Mouse (Mus musculus): ENCODE data around the gene Gdf1. TPM values are rescaled to one million over a fixed set of nuclear protein-coding genes. Genes with fewer than 3 reads are reported as not detected.
A peak's percentile ranks its signal among the peaks of the same experiment; 100 is the strongest.

Gdf1 gene
- total RNA-seq, 2 experiments from 2014 or later, result 0.52 to 3.9 TPM

DNA sequence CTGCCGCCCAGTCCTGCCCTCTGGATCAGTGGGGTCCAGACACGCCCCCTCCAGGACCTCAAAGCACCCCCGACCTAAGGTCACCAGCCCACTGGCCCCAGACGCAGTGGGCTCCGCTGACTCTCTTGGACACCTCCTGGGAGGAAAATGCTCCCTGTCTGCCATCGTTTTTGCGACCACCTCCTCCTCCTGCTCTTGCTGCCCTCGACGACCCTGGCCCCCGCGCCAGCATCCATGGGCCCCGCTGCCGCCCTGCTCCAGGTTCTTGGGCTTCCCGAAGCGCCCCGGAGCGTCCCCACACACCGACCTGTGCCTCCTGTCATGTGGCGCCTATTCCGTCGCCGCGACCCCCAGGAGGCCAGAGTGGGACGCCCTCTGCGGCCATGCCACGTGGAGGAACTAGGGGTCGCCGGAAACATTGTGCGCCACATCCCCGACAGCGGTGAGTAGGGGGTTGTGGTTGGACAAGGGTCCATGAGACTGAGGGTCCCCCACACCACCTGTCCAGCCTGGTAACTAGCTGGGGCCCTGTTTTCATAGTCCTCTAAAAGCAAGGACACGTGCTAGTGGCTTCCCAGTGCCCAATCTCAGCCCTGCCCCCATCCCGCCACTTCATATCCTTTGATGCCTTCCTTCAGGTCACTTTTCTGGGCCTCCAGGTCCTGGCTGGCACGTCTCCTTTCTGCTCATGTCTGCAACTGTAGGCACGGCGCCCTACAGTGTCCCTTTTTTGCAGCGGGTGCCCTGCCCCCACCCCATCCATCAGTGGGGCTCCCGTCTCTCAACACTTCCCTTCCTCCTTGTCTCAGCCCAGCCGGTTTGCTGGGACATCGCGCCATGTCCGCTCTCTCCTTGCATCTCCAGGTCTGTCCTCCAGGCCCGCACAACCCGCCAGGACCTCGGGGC is 471 bp downstream of the Gdf1 start:
- intact Hi-C loops (cut with DNase I), result no loop called here
- no peak for DNase-seq

DNA sequence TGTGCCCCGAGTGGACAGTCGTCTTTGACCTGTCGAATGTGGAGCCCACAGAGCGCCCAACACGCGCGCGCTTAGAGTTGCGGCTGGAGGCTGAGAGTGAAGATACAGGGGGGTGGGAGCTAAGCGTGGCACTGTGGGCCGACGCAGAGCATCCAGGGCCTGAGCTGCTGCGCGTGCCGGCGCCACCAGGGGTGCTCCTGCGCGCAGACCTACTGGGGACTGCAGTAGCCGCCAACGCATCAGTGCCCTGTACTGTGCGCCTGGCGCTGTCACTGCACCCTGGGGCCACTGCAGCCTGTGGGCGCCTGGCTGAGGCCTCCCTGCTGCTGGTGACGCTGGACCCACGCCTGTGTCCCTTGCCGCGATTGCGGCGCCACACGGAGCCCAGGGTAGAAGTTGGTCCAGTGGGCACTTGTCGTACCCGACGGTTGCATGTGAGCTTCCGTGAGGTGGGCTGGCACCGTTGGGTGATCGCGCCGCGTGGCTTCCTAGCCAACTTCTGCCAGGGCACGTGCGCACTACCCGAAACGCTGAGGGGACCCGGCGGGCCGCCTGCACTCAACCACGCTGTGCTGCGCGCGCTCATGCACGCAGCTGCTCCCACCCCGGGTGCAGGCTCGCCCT is 1.2 kb downstream of the Gdf1 start:
- DNase-seq, result no peak
- intact Hi-C loops (cut with DNase I), result no loop called here

DNA sequence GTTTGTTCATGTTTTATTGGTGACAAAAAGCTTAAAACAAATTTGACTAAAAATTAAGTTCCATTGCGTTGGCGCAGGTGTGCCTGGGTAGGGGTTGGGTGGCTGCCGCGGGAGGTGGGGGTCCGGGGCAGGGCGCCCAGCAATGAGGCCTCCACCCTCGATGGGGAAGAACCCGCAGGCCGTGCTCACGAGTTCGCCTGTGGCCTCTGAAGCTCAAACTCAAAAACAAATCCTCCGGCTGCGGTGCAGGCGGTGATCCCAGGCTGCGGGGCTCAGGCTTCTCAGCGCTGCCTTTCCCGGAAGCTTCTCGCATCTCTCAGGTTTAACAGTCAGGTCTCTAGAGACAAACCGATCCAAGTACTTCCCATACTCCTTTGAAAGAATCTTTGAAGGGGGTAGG is 1.9 kb downstream of the Gdf1 start:
- intact Hi-C loops (cut with DNase I), result no loop called here
- no peak for DNase-seq

DNA sequence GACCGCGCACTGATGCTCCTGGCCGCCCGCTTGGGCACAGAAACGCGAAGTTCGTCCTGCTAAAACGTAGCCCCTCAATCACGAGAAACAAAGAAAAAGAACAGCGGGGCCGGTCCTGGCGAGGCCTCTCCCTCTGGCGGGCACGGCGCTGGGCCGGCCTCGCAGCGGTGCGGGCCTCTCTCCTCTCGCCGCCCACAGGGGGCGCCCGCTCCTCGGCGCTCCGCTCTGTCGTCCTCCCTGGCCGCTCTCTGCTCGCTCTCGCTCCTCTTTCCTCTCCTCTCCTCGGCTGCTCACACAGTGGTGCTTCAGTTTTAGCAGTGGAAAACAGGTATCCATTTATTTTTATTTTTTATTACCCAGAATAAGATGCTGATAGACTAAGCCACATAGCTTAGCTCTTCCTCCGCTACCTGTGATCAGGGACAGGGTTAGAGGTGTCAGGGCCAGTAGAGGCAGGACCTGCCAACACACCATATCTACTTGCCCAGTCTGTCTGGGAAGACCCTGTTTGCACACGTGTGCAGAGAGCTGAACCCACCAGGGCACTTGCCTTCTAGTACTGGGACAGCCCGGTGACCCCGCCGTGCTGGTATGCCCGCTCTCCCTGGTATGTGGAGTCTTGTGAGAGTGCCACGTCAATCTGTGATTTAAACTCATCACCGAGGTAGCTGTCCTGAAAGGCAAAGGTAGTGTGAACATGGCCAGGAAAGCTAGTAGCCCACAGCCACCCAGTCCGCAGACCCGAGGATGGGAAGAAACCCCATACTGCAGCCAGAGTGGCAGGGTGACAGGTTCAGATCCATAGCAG is 2.7 kb downstream of the Gdf1 start:
- intact Hi-C loops (cut with DNase I), result no loop called here
- peak in 1 of 2 experiments; percentile 56 for DNase-seq

DNA sequence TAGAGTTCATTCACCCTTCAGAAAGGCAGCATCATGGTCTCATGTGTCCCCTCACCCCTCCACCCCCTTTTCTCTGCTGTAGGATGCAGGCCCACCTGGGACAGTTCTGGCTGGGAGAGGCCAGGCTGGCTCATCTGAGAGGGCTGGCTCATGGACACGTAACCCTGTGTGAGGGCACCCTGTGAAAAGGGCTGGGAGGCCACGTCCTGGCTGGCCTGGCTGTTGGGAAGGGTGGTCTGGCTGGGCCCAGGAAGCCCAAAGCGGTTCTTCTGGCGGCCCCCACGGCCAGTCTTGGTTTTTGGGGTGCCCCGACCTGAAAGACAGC is 3.2 kb downstream of the Gdf1 start:
- intact Hi-C loops (cut with DNase I), result no loop called here

DNA sequence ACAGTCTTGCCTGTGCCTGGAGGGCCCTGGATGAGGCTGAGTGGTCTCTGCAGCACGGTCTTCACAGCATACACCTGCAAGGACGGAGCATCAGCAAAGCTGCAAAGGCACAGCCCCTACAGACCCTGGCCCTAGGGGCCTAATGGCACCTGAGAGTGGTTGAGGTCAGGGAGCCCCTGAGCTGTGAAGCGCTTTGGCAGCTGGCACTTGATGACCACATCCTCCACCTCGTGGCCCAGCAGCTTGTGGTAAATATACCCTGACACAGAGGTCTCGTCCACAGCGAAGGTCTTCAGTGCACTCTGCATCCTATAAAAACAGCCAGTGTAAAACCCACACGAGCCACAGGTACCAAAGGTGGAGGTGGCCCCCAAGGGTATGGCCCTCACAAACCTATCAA is 9.3 kb downstream of the Gdf1 start:
- no peak for DNase-seq
- intact Hi-C loops (cut with DNase I), result no loop called here

More for the DNA sequence above, 3.2 kb downstream of the Gdf1 start:
- DNase-seq, result no peak

DNA sequence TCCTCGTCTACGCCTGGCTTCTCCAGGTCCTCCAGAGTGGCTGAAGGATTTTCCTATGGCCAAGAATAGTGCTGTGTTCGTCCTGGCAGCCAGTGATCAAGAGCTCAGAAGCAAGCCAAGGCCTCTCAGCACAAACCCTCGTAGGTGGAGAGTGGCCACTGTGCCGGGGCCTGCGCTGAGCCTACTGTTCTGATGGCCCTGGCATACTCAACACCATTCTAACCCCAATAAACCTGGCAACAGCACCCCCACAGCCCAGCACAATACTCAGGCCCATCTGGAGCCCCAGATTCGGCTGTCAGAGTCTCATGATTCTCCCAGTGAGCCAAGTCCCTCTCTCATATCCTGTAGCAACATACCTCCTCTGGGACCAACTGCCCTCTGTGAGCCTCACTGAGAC is 11.0 kb downstream of the Gdf1 start:
- intact Hi-C loops (cut with DNase I), result no loop called here
- DNase-seq, result no peak

DNA sequence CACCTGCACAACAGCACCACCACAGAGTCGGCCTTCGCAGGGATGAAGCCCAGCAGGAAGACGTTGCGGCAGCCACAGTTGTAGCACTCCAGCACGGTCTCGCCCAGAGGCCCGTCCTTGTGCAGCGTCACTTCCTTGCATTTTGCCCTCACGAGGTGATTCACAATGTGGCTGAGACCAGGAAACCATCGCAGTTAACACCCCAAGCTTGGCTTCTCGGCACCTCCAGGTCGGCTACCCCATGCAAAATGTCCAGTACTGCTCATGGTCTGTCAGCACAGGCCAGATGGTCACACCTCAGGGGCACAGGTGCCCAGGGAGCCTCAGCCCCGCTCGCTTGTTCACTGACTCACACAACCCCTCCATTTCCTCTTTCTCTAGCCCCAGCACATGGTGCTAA is 12.4 kb downstream of the Gdf1 start:
- intact Hi-C loops (cut with DNase I), result no loop called here
- DNase-seq, result no peak

DNA sequence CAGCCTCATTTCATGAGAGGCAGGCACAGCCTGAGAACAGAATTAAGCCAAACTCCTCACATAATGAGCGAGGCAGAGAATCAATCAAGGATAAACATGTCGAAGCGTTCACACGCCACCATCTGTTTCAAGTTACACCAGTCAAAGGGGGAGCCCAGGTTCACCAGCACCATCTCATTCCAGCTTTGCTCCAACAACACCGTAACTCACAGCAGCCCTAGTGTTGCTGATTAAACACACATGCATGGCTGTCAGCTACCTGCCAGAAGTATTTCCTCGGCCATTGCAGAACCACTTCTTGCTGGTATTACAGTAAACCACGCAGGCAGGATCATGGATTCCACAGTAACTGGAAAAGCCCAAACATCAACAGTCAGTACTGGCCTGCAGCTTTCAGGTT is 13.5 kb downstream of the Gdf1 start:
- intact Hi-C loops (cut with DNase I), result no loop called here
- DNase-seq, result no peak

DNA sequence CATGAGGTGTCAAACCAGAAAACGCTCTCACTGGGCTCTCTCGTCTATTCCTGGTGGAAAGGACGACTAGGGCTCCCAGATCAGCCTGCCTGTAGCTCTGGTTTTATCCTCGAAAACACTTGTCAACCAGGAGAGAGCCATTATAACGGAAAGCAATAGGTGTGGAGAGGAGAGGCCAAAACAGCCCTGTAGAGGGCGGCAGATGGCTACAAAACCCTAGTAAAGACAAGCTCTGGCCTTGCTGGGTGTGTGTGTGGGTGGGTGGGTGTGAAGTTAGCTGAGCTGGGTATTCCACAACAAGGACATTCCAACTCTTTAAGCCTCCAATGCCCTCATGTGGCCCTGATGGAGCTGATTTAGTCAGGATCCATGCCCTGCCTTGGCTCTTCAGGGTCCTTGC is 14.1 kb downstream of the Gdf1 start:
- intact Hi-C loops (cut with DNase I), result no loop called here
- no peak for DNase-seq

DNA sequence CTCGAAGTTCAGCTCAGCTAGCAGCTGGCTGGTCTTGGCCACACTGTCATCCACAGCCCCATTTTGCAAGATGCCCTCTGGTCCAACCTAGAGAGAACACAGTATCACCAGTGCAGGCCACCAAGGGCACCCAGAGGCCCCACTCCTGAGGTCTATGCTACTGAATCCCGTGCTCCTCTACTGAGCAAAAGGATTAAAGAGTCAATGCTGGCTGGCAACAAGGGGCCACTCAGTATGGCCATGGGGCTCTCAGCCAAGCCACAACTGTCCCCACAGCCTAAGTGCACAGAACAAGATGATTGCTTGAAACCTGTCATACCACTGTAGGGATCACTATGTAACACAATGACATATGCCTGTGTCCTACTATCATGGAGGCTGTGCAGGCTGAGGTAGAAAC is 14.7 kb downstream of the Gdf1 start:
- no peak for DNase-seq
- intact Hi-C loops (cut with DNase I), result no loop called here

DNA sequence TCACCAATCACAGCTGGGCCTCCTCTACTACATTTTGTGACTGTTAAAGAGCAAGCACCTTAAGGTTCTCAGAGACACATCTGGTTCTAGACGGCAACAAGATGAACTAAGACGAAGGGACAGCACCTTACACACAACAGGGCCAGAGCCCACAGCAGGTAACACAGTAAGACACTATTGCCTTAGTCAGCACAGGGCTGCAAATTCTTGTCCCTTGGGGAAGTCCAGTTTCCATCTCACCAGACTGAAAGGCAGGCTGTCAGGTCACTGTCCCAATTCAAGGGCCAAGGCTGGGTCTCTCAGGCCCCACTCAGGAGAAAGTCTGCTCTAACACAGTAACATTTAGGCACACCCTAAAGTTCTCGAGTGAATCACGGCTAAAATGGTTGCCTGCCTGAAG is 17.8 kb downstream of the Gdf1 start:
- intact Hi-C loops (cut with DNase I), result no loop called here
- no peak for DNase-seq

DNA sequence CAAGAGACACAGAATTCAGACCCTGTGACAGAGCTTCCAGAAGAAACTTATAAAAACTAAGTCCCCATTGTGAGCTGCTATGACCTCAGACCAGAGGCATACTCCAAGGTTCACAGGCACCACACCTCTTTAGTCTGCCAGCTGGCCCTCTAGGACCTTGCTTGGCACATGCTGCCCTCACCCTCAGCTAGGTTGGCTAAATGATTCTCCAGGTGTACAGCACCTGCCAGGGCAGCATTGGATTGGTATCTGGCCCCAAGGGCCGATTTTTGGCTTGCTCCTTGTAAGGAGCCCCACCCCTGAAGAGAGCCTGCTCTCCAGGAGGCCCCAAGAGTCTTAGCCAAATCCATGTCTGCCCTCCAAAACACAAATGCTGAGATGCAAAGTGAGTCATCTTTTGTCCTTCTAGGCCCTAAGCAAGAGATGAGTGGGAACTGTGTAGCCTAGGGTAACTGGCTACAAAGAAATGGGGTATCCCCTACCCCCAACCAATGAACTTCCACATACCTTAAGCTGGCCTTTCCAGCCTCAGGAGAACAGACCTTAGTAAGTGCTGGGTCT is 18.3 kb downstream of the Gdf1 start:
- intact Hi-C loops (cut with DNase I), result no loop called here
- DNase-seq, result no peak

DNA sequence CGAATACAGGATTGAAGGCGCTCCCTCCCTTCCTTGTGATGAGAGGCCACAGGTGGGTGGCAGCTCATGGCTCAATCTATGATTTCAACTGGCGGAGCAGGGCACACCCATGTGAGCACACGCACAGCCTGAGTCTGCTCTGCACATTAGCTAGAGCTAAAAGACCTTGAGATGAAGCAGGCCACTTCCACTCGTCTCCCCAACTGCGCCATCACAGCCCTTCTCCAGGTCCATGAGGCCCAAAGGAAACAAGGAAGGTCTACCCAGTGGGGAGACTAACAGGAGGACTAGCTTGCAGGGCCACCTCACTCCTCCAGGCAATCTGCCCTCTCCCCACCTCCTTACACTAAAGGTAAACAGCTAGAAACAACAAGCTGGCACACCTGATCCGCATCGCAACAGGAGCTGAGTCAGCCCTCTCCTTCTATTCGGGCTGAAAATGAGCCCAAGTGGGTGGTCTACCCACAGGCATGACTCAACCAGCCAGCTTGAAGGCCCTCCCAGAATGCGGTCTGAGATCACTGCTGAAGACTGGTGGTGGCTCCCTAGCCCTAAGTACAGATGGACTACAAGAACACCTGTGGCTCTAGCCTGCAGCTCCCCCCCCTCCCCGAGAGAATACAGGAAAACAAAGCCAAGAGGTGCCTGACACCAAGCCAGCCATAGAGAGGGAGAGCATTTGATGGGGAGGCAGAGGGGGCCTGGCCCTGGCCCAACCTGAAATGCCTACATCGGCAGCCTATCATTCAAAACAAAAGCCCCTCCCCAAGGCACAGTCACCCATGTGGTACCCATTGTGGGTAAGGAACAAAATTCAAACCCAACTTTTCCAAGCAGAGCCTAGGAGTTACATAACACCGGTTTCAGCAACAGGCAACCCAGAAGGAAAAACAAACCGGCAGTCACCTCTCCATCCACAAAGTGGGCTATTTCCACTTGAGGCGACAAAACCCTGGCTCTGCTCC is 21.7 kb downstream of the Gdf1 start:
- intact Hi-C loops (cut with DNase I), result no loop called here
- DNase-seq, result no peak

DNA sequence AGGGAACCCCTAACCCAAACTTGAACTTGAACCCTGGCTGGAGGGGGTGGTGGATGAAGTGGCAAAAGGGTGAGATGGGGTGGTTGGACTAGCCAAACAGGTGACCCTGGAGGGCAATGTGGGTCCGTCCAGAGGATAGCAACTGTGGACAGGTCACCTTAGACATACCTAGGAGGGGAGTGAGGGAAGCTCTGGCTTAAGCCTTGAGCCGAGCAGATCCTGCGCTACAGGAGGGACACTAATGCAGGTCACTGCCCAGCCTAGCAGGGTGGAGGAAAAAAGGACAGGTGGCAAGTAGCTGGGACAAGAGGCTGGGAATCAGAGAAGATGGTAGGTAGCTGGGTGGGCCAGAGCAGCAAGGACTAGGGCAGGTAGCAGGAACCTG is 22.4 kb downstream of the Gdf1 start:
- intact Hi-C loops (cut with DNase I), result no loop called here

DNA sequence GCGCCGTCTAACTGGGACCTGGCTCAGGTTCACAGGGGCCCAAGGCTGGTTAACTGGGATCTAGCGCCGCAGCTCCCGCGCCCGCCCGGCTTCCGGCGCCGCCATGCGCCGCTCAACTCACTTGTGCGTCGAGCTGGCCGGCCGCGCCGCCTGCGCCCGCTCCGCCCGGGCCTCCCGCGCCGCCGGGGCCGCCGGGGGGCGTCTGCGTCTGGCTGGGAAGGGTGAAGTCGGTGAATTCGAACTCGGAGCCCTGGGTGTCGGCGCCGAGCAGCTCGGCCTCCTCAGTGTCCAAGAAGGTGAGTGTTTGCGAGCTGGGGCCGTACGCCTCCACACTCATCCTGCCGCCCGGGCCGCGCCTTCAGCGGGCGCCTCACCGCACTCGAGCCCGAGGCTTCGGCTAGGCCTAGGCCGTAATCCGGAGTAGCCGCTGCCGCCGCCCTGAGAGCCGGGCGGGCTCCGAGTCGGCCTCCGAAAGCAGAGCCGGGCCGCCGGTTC is 23.1 kb downstream of the Gdf1 start:
- intact Hi-C loops (cut with DNase I), result no loop called here
- DNase-seq, result no peak

More for the DNA sequence above, 22.4 kb downstream of the Gdf1 start:
- DNase-seq, result no peak

DNA sequence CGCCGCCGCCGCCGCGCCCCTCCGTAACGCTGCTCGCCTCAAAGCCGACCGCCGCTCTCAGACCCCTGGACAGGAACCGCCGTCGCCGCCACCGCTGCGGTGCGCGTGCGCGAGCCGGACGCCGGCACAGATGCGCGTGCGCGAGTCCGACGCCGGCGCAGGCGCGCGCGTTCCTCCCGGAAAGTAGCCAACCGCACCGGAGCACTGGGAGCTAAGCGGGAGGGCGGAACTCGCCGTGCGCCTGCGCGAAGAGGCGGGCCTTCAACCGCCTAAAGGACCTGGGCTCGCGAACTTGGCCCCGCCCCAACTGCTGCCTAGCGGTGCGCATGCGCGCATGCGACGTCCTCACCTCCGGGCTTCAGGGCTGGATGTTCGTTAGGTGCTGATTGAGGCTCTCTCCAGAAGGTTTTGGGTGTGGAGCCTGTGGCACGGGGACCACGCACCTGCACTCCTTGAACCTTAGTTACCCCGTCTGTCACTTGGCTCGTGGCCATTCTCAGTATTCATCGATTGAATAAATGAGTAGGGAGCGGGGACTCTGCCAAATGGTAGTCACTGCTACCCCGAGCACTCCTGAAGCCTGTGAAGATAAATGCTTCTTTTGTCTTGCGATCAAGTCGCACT is 23.7 kb downstream of the Gdf1 start, which contains the start of gene Upf1:
Upf1 (minus strand) TSS at position 85 of the 624 bp plus-strand sequence.
- intact Hi-C loops (cut with DNase I), result no loop called here
- peak; percentile 98 to 99 for DNase-seq

DNA sequence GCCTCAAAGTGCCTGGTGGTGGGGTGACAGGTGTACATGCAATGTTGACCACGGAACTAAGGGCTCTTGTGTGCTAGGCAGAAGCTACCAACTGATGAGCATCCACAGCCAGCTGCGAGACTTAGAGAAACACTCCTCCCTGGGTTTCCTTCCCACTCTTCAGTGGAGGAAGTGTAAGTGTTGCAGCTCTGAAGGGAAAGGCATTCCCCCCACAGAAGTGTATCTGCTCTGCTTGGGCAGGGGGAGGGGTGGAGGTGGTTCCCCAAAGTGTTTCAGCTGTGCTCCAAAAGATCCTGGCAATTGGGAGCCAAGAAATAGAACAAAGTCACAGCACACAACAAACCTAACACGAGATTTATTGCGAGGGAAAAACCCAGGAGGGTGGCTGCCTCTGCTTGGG is 24.4 kb downstream of the Gdf1 start:
- DNase-seq, result no peak
- intact Hi-C loops (cut with DNase I), result no loop called here

DNA sequence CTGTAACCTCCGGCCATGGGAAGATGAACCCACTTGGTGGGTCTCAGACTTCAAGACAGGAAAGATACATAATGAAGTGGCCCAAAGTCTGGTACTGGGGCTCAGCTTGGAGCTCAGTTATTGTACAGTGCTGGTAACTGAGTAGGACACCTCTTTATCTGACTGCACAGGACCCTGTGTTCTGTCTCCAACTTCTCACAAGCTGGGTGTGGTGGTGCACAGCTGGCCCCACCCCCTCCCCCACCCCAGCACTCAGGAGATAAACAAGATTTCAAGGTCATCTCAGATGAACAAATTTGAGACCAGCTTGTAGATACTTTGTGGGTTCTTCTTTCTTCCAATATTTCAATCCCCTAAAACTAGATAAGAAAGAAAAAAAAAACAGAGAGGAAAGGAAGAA is 26.5 kb downstream of the Gdf1 start:
- DNase-seq, result no peak
- intact Hi-C loops (cut with DNase I), result no loop called here

All from gastrocnemius, postnatal 36 days (tissue).